Mouse (Mus musculus): ENCODE data around the gene Phf23. TPM values are rescaled to one million over a fixed set of nuclear protein-coding genes. Genes with fewer than 3 reads are reported as not detected.
"Not testable (repeated sequence)": the region's sequence is repeated elsewhere in the genome, so short reads cannot be mapped to it uniquely, and the experiment has no call there.

Gene Phf23
- total RNA-seq (2021) = 10 to 100 TPM; 12.6 to 16.5 TPM
- long read RNA-seq, experiment 1, transcript Phf23-201 (5 exons, 2,006 nt) = major isoform, 5 of 15 reads
- long read RNA-seq, experiment 1, partial matches to known transcripts = 4 of 15 reads
- long read RNA-seq, experiment 1, other reads (novel, unspliced or antisense) = 4 of 15 reads
- long read RNA-seq, experiment 2, transcript Phf23-201 (5 exons, 2,006 nt) = major isoform, 8 of 22 reads
- long read RNA-seq, experiment 2, partial matches to known transcripts = 7 of 22 reads
- long read RNA-seq, experiment 2, other reads (novel, unspliced or antisense) = 5 of 22 reads

DNA sequence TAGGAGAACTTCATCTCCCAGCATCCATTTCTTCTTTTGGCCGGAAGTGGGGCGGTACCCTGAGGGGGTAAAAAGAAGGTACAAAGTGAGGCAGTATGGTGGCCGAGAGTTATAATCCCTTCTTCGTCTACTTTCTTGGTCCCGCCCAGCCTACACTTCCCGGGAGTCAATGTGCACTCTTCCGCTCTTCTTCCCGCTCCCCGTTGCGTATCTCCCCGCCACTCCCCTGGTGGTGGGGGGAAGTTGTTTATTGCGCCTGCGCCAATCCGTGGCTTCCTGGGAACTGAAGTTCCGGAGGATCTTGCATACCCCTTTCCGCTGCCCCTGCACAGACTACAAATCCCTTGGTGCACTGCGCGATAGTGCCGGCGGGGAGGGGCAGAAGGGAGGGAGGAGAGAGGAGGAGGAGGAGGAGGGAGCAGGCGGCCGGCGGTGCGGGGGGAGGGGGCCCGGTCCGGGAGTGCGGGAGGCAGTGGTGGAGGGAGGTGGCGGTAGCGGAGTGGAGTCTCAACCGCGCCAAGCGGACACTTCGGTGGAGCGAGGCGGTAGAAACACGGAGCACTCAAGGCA lies at the start of gene Phf23:
Phf23 (plus strand) TSS at position 387 of the 570 bp plus-strand sequence.
- peak; percentile 93 to 97 for DNase-seq
- intact Hi-C loops (cut with DNase I) = loop anchor here (10.0 kb wide), 2 partner anchors 581 to 659 kb away; partner anchors contain the start of genes Eno3, Kdm6b and Pfn1

DNA sequence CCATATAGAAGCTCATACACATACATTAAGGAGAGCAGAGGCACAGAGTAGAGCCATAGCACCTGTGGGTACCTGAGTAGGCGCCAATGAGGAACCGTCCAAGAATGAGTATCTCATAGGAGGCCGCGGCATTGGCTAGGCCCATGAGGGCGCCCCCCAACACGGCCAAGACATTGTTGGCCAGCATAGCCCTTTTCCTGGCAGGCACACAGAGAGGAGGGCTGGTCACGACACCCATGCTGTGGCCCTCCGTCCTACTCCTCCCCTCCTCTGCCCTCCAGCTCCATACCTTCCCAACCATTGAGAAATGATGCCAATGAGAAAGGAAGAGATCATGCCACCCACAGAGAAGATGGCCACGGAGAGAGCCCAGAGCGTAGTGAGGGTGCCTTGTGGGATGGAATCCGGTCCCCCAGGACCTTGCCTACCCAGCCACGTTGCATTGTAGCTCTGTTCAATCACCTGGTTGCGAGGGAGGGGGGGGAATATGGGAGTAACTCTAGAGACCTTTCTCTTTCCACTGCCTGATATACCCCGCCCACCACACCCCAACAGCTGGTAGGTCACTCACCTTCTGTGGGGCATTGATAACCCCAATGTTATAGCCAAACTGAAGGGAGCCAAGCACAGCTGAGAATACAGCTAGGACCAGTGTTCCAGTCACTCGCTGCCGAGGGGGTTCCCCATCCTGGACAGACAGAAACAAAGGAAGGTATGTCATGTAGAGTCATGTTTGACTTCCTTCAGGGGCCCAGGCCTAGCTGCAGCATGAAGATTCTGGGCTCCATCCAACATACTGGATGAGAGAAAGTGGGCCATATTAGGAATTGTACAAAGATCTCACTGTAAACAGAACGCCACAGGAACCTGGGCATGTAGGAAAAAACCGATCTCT lies 49.3 kb upstream of the Phf23 start:
- no peak for DNase-seq
- intact Hi-C loops (cut with DNase I) = no loop called here

GRCm38 (mm10) chr11:69947337-69948065 lies 48.1 kb upstream of the Phf23 start:
- intact Hi-C loops (cut with DNase I) = no loop called here
- DNase-seq = peak; percentile 68 to 83

DNA sequence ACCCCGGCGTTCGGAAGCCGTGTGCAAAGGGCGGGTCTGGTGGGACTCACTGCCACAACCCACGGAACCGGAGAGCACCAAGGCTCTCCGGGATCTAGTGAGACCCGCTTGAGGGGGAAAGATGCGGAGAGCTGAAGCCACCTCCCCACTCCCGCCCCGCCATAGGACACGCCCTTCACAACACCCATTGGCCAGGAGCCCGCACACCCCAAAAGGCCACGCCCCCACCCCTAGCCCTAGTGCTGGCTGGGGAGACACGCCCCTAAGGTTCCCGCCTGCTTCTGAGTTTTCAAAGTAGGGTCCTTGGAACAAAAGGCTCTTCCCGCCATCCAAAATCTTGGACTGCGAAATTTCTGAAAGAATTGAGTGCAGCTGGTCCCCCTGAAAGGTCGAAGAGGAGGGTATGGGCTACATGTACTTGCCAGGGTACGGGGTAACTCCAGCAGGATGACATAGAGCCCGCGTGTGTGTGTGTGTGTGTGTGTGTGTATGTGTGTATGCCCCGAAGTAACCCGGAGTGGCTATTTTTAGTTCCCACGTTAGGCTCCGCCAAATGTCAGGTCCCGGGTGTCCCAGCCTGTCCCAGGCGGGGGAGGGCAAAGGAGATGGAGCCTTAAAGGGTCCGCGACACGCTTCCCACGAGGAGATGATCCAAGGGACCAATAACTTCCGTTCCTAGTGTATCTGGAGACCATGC lies 47.4 kb upstream of the Phf23 start, which contains the start of gene Slc2a4:
Slc2a4 (minus strand) TSS at position 123 of the 697 bp plus-strand sequence.
- peak; percentile 89 to 93 for DNase-seq
- intact Hi-C loops (cut with DNase I) = no loop called here

- intact Hi-C loops (cut with DNase I) = loop anchor here (1.0 kb wide), 1 partner anchor 14 kb away; no protein-coding TSS in a partner anchor
- peak; percentile 86 to 89 for DNase-seq
Observed at GRCm38 (mm10) chr11:69948763-69949150, 46.8 kb upstream of the Phf23 start.

GRCm38 (mm10) chr11:69950807-69951459 lies 44.6 kb upstream of the Phf23 start:
- DNase-seq = no peak
- intact Hi-C loops (cut with DNase I) = no loop called here

DNA sequence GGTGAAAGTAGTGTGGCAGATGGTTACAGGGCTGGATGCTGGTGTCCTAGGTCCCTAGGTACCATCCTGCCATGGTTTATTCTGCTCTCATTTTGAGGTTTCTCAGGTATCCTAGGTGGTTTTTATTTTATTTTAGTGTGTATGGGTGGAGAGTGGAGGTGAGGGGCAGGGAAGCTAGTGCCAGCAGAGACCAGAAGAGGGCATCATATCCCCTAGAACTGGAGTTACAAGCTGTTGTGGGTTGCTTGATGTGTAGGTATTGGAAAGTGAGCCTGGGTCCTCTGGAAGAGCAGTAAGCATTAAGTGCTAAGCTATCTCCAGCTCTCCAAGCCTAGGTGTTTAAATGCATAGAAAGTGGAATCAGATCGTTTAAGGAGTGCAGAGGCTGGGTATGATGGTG lies 43.3 kb upstream of the Phf23 start:
- DNase-seq = no peak
- intact Hi-C loops (cut with DNase I) = no loop called here

DNA sequence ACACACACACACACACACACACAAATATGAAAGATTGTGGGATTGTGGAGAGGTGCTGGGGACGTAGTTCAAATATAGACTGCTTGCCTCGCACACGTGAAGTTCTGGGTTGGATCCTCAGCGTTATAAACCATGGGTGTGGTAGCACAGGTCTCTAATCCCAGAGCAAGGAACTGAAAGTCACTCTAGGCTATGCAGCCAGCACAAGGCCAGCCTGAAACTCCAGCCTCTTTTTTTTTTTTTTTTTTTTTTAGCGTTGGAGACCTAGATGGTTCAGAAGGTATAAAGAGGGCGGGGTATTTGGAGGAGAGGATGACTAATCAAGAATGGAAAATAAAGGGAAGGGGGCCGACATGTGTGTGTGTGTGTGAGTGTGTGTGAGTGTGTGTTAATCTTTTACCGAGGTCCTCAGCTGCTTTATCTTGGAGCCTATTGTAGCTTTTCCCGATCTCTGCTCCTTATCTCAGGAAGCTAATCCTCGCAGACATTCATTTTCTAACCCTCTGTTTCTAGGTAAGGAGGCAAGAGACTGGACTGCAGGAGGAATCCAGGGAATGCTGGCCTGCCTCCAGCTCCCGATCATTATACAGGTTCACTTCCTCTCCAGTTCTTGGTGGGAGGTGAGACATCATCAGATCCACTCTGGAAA lies 42.2 kb upstream of the Phf23 start:
- intact Hi-C loops (cut with DNase I) = no loop called here
- no peak for DNase-seq

- intact Hi-C loops (cut with DNase I); DNase-seq: not testable (repeated sequence)
Observed at GRCm38 (mm10) chr11:69955618-69956017, 40.0 kb upstream of the Phf23 start.

DNA sequence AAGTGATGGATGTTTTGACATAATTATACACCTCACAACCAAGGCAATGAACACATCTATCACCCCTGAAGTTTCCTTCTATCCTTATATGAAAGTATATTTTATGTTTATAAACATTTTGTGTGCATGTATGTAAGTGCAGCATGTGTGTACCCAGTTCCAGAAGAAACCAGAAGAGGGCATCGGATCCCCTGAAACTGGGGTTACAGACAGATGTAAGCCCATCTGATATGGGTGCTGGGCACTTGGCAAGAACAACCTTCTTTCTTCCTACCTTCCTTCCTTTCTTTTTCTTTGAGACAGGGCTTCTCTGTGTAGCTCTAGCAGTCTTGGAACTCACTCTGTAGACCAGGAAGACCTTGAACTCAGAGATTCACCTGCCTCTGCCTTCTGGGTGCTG lies 39.4 kb upstream of the Phf23 start:
- DNase-seq = no peak
- intact Hi-C loops (cut with DNase I) = no loop called here

GRCm38 (mm10) chr11:69960616-69961015 lies 35.0 kb upstream of the Phf23 start:
- intact Hi-C loops (cut with DNase I) = no loop called here

GRCm38 (mm10) chr11:69961841-69962240 lies 33.7 kb upstream of the Phf23 start:
- DNase-seq = no peak
- intact Hi-C loops (cut with DNase I) = no loop called here

More at GRCm38 (mm10) chr11:69960616-69961015, 35.0 kb upstream of the Phf23 start:
- DNase-seq = no peak

GRCm38 (mm10) chr11:69964650-69965270 lies 30.8 kb upstream of the Phf23 start, which contains the start of gene Cldn7:
Gene Cldn7, plus strand, starts transcription at chr11:69964779.
- intact Hi-C loops (cut with DNase I) = no loop called here

GRCm38 (mm10) chr11:69965271-69966005 lies 30.1 kb upstream of the Phf23 start:
- intact Hi-C loops (cut with DNase I) = no loop called here

More at GRCm38 (mm10) chr11:69964650-69965270, 30.8 kb upstream of the Phf23 start, which contains the start of gene Cldn7:
- DNase-seq = no peak

DNA sequence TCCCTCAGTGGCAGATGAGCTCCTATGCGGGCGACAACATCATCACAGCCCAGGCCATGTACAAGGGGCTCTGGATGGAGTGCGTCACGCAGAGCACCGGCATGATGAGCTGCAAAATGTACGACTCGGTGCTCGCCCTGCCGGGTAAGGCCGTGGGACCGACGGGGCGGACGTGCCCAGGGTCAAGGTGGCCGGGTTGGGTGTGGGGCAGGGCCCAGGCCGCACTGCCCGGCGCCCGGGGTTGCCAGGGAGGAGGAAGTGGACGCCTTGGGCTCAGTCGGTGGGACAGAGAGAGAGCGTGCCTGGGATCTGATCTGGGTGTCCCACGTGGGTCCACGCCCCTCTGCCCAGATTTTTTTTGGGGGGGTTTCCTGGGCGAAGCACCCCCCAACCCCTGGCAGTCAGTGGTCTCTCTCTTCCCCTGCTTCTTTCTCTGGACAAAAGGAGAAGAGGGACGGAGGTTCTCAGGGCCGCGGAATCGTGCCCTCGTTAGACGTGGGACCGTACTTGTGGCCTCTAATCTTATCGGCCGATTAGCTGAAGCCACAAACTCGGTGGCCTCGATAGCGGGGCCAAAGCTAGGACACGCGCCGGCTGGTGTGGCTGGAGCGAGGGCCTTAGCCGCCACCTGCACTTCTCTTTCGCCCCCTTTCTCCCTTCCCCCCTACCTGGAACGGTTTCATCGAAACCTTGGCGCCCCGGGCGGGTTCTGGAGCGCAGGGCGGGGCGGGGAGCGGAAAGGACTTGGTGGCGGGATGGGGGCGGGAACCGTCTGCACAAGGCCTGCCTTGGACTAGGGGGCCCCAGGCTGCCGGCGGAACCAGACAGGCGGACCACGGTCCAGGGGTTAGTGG lies 29.3 kb upstream of the Phf23 start:
- DNase-seq = no peak
- intact Hi-C loops (cut with DNase I) = no loop called here

More at GRCm38 (mm10) chr11:69965271-69966005, 30.1 kb upstream of the Phf23 start:
- DNase-seq = no peak

- no peak for DNase-seq
- intact Hi-C loops (cut with DNase I) = no loop called here
Observed at GRCm38 (mm10) chr11:69966860-69967517, 28.6 kb upstream of the Phf23 start.

All from gastrocnemius, postnatal 36 days (tissue).